Mouse (Mus musculus) neural tube, embryonic 14.5 days (tissue): ENCODE results near the gene Ngly1. TPM values are rescaled to one million over a fixed set of nuclear protein-coding genes. Genes with fewer than 3 reads are reported as not detected.

ENCODE experiments used
- ATAC-seq: fragments of 200-750 bp; cut with Nextera tagmentation; 2 replicates; pipeline ENCODE4 v1.8.0; 2017; ENCODE audit warnings: low read depth, mild to moderate bottlenecking, moderate TSS enrichment, moderate library complexity
- H3K27ac ChIP-seq: fragments of 300-500 bp; sonication (generic); 2 replicates; pipeline ENCODE4 v1.5.1; 2014; ENCODE audit warnings: low read depth, mild to moderate bottlenecking, control low read depth, low read length, moderate library complexity, mixed read lengths
- H3K27me3 ChIP-seq: fragments of 300-500 bp; sonication (generic); 2 replicates; pipeline ENCODE4 v1.6.1; 2014; ENCODE audit warnings: low read length; ENCODE audit not compliant: control insufficient read depth, insufficient read depth
- H3K36me3 ChIP-seq: fragments of 300-500 bp; sonication (generic); 2 replicates; pipeline ENCODE4 v1.6.1; 2014; ENCODE audit warnings: low read length, mixed read lengths; ENCODE audit not compliant: control insufficient read depth, insufficient read depth
- H3K4me1 ChIP-seq: fragments of 300-500 bp; sonication (generic); 2 replicates; pipeline ENCODE4 v1.6.1; 2014; ENCODE audit warnings: low read length; ENCODE audit not compliant: control insufficient read depth, insufficient read depth
- H3K4me2 ChIP-seq: fragments of 300-500 bp; sonication (generic); 2 replicates; pipeline ENCODE4 v1.6.1; 2014; ENCODE audit warnings: mild to moderate bottlenecking, low read depth, low read length, control low read depth
- H3K4me3 ChIP-seq: fragments of 300-500 bp; sonication (generic); 2 replicates; pipeline ENCODE4 v1.5.1; 2014; ENCODE audit warnings: low read depth, low read length, control low read depth, mixed read lengths
- H3K9ac ChIP-seq: fragments of 300-500 bp; sonication (generic); replicated peaks from 2 replicates; pipeline ENCODE4 v1.6.1; 2014; ENCODE audit warnings: low read depth, mild to moderate bottlenecking, control low read depth, low read length, mixed read lengths
- H3K9me3 ChIP-seq: fragments of 300-500 bp; sonication (generic); 2 replicates; pipeline ENCODE4 v1.6.1; 2016; ENCODE audit warnings: low read length; ENCODE audit not compliant: control insufficient read depth
- WGBS: fragments of 180-500 bp; shearing (Covaris S2); extraction: QIAGEN DNeasy Blood & Tissue Kit; methylation state at CpG from one replicate; pipeline ENCODE4 v1.1.7; 2014; 5-methylcytosine and 5-hydroxymethylcytosine counted together
- polyA plus RNA-seq: library from polyadenylated mRNA; unstranded; fragments of >200 nt; fragmentation: Nextera tagmentation; extraction: Ambion mirVana; gene quantifications from 2 replicates; pipeline ENCODE4 v1.2.1, GENCODE M21; 2014

Gene Ngly1
- polyA plus RNA-seq, 1 experiment from 2014 or later: 27.5 TPM

DNA sequence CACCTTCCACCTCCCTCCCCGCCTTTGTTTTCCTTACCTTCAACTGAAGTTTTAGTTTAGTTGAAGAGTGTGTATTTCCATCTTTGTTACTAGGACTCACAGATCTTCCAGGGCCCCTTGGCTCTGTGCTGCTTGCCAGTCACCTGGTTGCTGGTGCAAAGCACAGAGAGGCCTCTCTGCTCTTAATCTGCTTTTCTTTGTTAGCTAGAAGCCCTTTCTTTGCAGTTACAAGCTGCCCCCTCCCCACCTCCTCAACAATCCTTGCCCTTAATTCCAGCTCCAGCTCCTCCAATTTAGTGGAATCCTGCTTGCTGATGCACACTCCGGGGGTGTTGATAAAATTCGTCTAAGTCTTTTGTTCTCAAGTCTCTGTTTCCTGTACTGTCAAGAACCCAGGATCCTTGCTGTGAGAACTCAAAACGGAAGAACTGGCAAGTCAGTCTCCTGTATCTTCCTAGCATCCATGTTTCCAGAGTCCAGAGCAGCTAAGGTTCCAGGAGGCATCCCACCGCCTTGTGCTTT is 79.9 kb downstream of the Ngly1 start:
- Histone ChIP-seq H3K27ac (no peak overlapping the region), H3K4me2 (no peak overlapping the region), H3K9ac (no peak overlapping the region), H3K4me3 (no peak overlapping the region), H3K36me3 (no peaks in the 10 kb centered on the region), H3K9me3 (no peaks in the 10 kb centered on the region), H3K4me1 (no peaks in the 10 kb centered on the region), H3K27me3 (no peaks in the 10 kb centered on the region)
- ATAC-seq: no peak
- WGBS: 49% methylated on average over 5 of the region's 5 CpGs

DNA sequence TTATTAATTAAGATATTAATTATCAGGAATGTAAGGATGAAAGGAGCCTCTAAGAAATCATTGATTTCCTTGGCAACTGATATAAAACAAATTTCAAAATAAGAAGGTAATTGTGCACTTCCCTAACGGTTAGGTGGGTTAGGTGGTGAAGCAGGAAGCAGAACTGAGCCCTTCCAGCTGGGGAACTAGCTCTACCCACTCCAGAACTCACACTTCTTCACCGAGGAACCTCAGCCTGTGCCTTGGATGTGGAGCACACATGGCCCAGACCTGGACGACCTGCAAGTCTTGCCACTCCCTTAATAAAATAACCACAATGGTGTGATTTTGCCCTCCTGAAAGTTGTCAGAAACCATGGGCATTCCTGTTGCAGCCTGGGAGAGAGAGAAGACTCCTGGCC is 80.7 kb downstream of the Ngly1 start:
- no peak overlapping the region for H3K27ac ChIP-seq
- no peaks in the 10 kb centered on the region for H3K27me3 ChIP-seq
- H3K4me1 ChIP-seq: no peaks in the 10 kb centered on the region
- ATAC-seq: no peak
- WGBS: 77% methylated on average over 3 of the region's 3 CpGs
- no peak overlapping the region for H3K9ac ChIP-seq
- H3K4me3 ChIP-seq: no peak overlapping the region
- H3K4me2 ChIP-seq: no peak overlapping the region
- H3K9me3 ChIP-seq: no peaks in the 10 kb centered on the region
- no peaks in the 10 kb centered on the region for H3K36me3 ChIP-seq

GRCm38 (mm10) chr14:16334260-16334659 is 85.2 kb downstream of the Ngly1 start:
- Histone ChIP-seq H3K4me1 (no peaks in the 10 kb centered on the region), H3K4me2 (no peak overlapping the region), H3K27ac (no peak overlapping the region), H3K9ac (no peak overlapping the region), H3K36me3 (no peaks in the 10 kb centered on the region), H3K4me3 (no peak overlapping the region), H3K27me3 (no peaks in the 10 kb centered on the region), H3K9me3 (no peaks in the 10 kb centered on the region)
- 91% methylated on average over 3 of the region's 3 CpGs for WGBS
- ATAC-seq: no peak

DNA sequence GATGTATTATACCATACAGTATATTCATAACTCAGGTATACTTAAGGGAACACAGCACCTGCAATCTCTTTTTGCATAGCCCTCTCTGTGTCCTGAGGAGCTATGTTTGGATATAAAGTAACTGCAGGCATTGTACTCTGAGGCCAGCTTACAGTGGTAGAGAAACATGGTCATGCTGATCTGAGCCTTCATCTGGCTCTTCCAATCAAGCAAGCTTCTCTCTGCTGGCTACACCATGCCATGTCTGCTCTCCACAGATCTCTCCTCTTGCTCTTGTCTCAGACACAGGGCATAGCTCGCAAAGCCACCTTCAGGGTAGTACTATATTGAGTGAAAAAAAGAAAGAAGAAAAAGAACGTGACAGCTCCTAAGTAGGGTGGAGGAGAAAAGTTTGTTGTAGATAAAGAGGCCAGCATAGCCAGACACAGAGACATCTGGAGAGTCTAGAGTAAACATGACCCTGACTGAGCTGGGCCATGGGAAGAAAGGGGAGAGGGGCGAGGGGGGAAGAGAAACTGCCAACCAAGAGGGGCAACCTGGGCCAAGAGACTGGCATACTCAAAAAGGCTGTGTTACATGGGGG is 86.8 kb downstream of the Ngly1 start:
- Histone ChIP-seq H3K4me3 (no peak overlapping the region), H3K4me2 (no peak overlapping the region), H3K4me1 (no peaks in the 10 kb centered on the region), H3K9me3 (no peaks in the 10 kb centered on the region), H3K27ac (no peak overlapping the region), H3K27me3 (no peaks in the 10 kb centered on the region), H3K36me3 (no peaks in the 10 kb centered on the region), H3K9ac (no peak overlapping the region)
- ATAC-seq: no peak
- WGBS: 77% methylated on average over 3 of the region's 3 CpGs

GRCm38 (mm10) chr14:16347505-16347904 is 98.4 kb downstream of the Ngly1 start:
- 78% methylated on average over 9 of the region's 9 CpGs for WGBS
- H3K9me3 ChIP-seq: no peaks in the 10 kb centered on the region
- H3K9ac ChIP-seq: no peak overlapping the region
- no peak overlapping the region for H3K27ac ChIP-seq
- no peak overlapping the region for H3K4me2 ChIP-seq
- H3K4me3 ChIP-seq: no peak overlapping the region
- no peak for ATAC-seq
- H3K4me1 ChIP-seq: no peaks in the 10 kb centered on the region
- no peaks in the 10 kb centered on the region for H3K27me3 ChIP-seq
- H3K36me3 ChIP-seq: no peaks in the 10 kb centered on the region

DNA sequence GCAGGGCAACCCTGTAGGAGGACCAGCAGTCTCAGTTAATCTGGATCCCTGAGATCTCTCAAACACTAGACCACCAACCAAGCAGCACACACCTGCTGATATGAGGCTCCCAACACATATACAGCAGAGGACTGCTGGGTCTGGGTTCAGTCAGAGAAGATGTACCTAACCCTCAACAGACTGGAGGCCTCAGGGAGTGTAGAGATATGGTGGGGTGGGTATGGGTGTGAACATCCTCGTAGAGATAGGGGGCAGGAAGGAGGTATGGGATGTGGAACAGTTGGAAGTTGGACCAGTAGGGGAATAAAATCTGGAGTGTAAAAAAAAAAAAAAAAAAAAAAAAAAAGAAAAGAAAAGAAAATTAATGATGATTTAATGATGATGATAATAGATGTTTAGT is 110.6 kb downstream of the Ngly1 start:
- no peaks in the 10 kb centered on the region; the same call in 1 of the 2 replicates for H3K4me1 ChIP-seq
- no peak overlapping the region for H3K27ac ChIP-seq
- no peaks in the 10 kb centered on the region for H3K36me3 ChIP-seq
- H3K4me3 ChIP-seq: no peak overlapping the region
- no peak overlapping the region for H3K9ac ChIP-seq
- H3K4me2 ChIP-seq: no peak overlapping the region
- no peak for ATAC-seq
- 87% methylated on average over 1 of the region's 1 CpGs for WGBS
- no peaks in the 10 kb centered on the region for H3K27me3 ChIP-seq
- H3K9me3 ChIP-seq: no peaks in the 10 kb centered on the region

Other genes starting within 250 kb of the Ngly1 start
- 1.4 TPM in 2 replicates for gene Oxsm, start 528 bp downstream of the Ngly1 start, polyA plus RNA-seq
- gene Top2b, start 115.9 kb downstream of the Ngly1 start, polyA plus RNA-seq: 124 and 188 TPM in 2 replicates